Mouse (Mus musculus): Measurements from ENCODE around the gene Pcbp3.

DNA sequence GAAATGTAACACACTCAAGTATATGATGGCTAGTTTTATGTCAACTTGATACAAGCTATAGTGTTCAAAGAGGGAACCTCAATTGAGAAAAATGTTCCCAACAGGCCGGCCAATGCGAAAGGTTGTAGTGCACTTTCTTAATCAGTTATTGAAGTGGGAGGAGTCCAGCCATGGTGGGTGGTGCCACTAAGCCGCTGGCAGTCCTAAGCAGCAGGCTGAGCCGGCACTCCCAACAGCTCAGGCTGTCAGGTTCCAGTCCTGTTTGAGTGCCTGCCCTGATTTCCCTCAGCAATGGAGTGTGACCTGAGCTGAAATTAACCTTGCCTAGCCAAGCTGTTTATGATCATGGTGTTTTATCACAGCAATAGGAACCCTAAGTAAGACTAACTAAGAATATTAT, 20.6 kb downstream of the Pcbp3 start:
- TF ChIP-seq CTCF (IDR thresholded peaks at IDR 0.05; ENCODE audit: extremely low read depth, insufficient read length, insufficient replicate concordance, low read depth, low read length) (no peak), POLR2A (IDR thresholded peaks at IDR 0.05; ENCODE audit: low read depth, low read length) (no peak)
